Mouse (Mus musculus) neural tube, embryonic 15.5 days (tissue): Measurements from ENCODE around the gene Carf. TPM values are rescaled to one million over a fixed set of nuclear protein-coding genes. Genes with fewer than 3 reads are reported as not detected.
A peak's percentile ranks its signal among the peaks of the same experiment; 100 is the strongest.

Source experiments
- ATAC-seq: fragments of 200-750 bp; cut with Nextera tagmentation; 2 replicates; pipeline ENCODE4 v1.8.0; 2017; ENCODE audit warnings: mild to moderate bottlenecking, moderate TSS enrichment, moderate library complexity; ENCODE audit not compliant: low FRiP score
- H3K27ac ChIP-seq: fragments of 300-500 bp; sonication (generic); replicated peaks from 2 replicates; pipeline ENCODE4 v1.5.1; 2015; ENCODE audit warnings: mild to moderate bottlenecking, inconsistent platforms
- H3K27me3 ChIP-seq: fragments of 300-500 bp; sonication (generic); replicated peaks from 2 replicates; pipeline ENCODE4 v1.6.1; 2015; ENCODE audit warnings: inconsistent platforms
- H3K36me3 ChIP-seq: fragments of 300-500 bp; sonication (generic); 2 replicates; pipeline ENCODE4 v1.6.1; 2015; ENCODE audit warnings: inconsistent platforms
- H3K4me1 ChIP-seq: fragments of 300-500 bp; sonication (generic); 2 replicates; pipeline ENCODE4 v1.6.1; 2015; ENCODE audit warnings: inconsistent platforms
- H3K4me2 ChIP-seq: fragments of 300-500 bp; sonication (generic); 2 replicates; pipeline ENCODE4 v1.6.1; 2015; ENCODE audit warnings: inconsistent platforms, mild to moderate bottlenecking, moderate library complexity
- H3K4me3 ChIP-seq: fragments of 300-500 bp; sonication (generic); replicated peaks from 2 replicates; pipeline ENCODE4 v1.5.1; 2015; ENCODE audit warnings: mild to moderate bottlenecking, inconsistent platforms
- H3K9ac ChIP-seq: fragments of 300-500 bp; sonication (generic); replicated peaks from 2 replicates; pipeline ENCODE4 v1.6.1; 2015; ENCODE audit warnings: mild to moderate bottlenecking, inconsistent platforms
- H3K9me3 ChIP-seq: fragments of 300-500 bp; sonication (generic); replicated peaks from 2 replicates; pipeline ENCODE4 v1.6.1; 2016; ENCODE audit warnings: inconsistent platforms
- WGBS: fragments of 180-500 bp; shearing (Covaris S2); methylation state at CpG from one replicate; pipeline ENCODE4 v1.1.7; 2015; ENCODE audit warnings: mixed read lengths; 5-methylcytosine and 5-hydroxymethylcytosine counted together
- polyA plus RNA-seq: library from polyadenylated mRNA; unstranded; fragments of >200 nt; fragmentation: Nextera tagmentation; extraction: Ambion mirVana; gene quantifications from 2 replicates; pipeline ENCODE4 v1.2.1, GENCODE M21; 2015

Gene Carf
- polyA plus RNA-seq, 1 experiment from 2014 or later = 7.4 TPM

GRCm38 (mm10) chr1:60180784-60181221 is 82.8 kb downstream of the Carf start:
- WGBS = under 1% methylated on average over 28 of the region's 30 CpGs

GRCm38 (mm10) chr1:60188454-60188853 is 90.4 kb downstream of the Carf start:
- ATAC-seq = no peak

More at GRCm38 (mm10) chr1:60180784-60181221, 82.8 kb downstream of the Carf start:
- no peaks in the 10 kb centered on the region for H3K27me3 ChIP-seq
- peak overlapping the region; percentile 98 for H3K4me3 ChIP-seq
- H3K4me2 ChIP-seq = peak overlapping the region; percentile 63
- H3K4me1 ChIP-seq = peaks cover 13% of the 10 kb centered on the region
- H3K36me3 ChIP-seq = no peaks in the 10 kb centered on the region
- no peak; the same call in 1 of the 2 replicates for ATAC-seq
- peak overlapping the region; percentile 96 for H3K27ac ChIP-seq
- no peaks in the 10 kb centered on the region for H3K9me3 ChIP-seq
- peak overlapping the region; percentile 96 for H3K9ac ChIP-seq

GRCm38 (mm10) chr1:60196813-60197212 is 98.8 kb downstream of the Carf start:
- no peak overlapping the region for H3K9ac ChIP-seq
- no peaks in the 10 kb centered on the region for H3K27me3 ChIP-seq
- no peak for ATAC-seq
- H3K36me3 ChIP-seq = peaks cover 23% of the 10 kb centered on the region
- H3K27ac ChIP-seq = no peak overlapping the region
- no peak overlapping the region for H3K4me2 ChIP-seq
- H3K9me3 ChIP-seq = no peaks in the 10 kb centered on the region
- H3K4me3 ChIP-seq = no peak overlapping the region
- 76% methylated on average over 3 of the region's 3 CpGs for WGBS
- H3K4me1 ChIP-seq = no peaks in the 10 kb centered on the region

More at GRCm38 (mm10) chr1:60188454-60188853, 90.4 kb downstream of the Carf start:
- Histone ChIP-seq H3K4me3 (no peak overlapping the region), H3K4me1 (no peaks in the 10 kb centered on the region), H3K36me3 (no peaks in the 10 kb centered on the region), H3K9ac (no peak overlapping the region), H3K27me3 (no peaks in the 10 kb centered on the region), H3K4me2 (no peak overlapping the region), H3K9me3 (no peaks in the 10 kb centered on the region), H3K27ac (no peak overlapping the region)

- H3K9me3 ChIP-seq = no peaks in the 10 kb centered on the region
- whole genome bisulfite sequencing = 73% methylated on average over 4 of the region's 4 CpGs
- no peak overlapping the region for H3K27ac ChIP-seq
- no peak overlapping the region for H3K4me3 ChIP-seq
- H3K9ac ChIP-seq = no peak overlapping the region
- no peak overlapping the region for H3K4me2 ChIP-seq
- no peak for ATAC-seq
- no peaks in the 10 kb centered on the region for H3K27me3 ChIP-seq
- no peaks in the 10 kb centered on the region for H3K4me1 ChIP-seq
- H3K36me3 ChIP-seq = peaks cover 43% of the 10 kb centered on the region
Observed at GRCm38 (mm10) chr1:60199006-60199405, 101.0 kb downstream of the Carf start.

Other genes with a start within 250 kb of the Carf start
- 27.4 and 33.1 TPM in 2 replicates for gene Fam117b, start 185.2 kb upstream of the Carf start, polyA plus RNA-seq
- gene Ica1l, start 55.1 kb upstream of the Carf start, polyA plus RNA-seq = 40.0 and 50.2 TPM in 2 replicates
- gene Wdr12, start 398 bp downstream of the Carf start, polyA plus RNA-seq = 49.2 and 53.1 TPM in 2 replicates
- 6.3 TPM in 2 replicates for gene Nbeal1, start 82.4 kb downstream of the Carf start, polyA plus RNA-seq
- 18.2 and 20.6 TPM in 2 replicates for gene Cyp20a1, start 245.1 kb downstream of the Carf start, polyA plus RNA-seq